Comparison of ENCODE assay signal across 9 mouse cellular contexts in genomic region chr19:12433033-12433432, GRCm38 (mm10). TPM values are rescaled to one million over a fixed set of nuclear protein-coding genes. Genes with fewer than 3 reads are reported as not detected.
DNase-seq lines count a peak whose midpoint lies in the region; ATAC-seq lines count a peak whose summit lies in the region.
"Had no signal": no experiment of that assay in that cellular context is flagged by ENCODE, and none has a peak within 500 bp of the region (broad histone marks: within the 10 kb centered on the region; RNA-seq: fewer than 3 reads in every experiment).

No protein-coding gene starts in this region.

- DNase-seq in right cerebral cortex, adult 2 months (ENCODE audit: low spot score in 2 of 2) = peak; percentile 7 to 18
- DNase-seq in right cerebral cortex, postnatal 36 days (ENCODE audit: low spot score in 2 of 2) = no peak
- DNase-seq in adipocyte (ENCODE audit: low spot score) = peak; percentile 82
- peak; percentile 50 for DNase-seq in embryonic facial prominence, embryonic 11.5 days (ENCODE audit: low spot score)
- DNase-seq in limb, embryonic 10.5 days (ENCODE audit: low spot score) = peak; percentile 31
- DNase-seq in monocyte, adult 2 months (ENCODE audit: low read depth in 1 of 2, low spot score in 2 of 2) = peak; percentile 29 to 41
- DNase-seq in frontal cortex, postnatal 10 days (ENCODE audit: low spot score in 2 of 2) = no peak

- H3K36me3 ChIP-seq in embryonic facial prominence, embryonic 11.5 days (replicated peaks; ENCODE audit: control insufficient read depth, insufficient read depth, low read depth, low read length) = no peaks in the 10 kb centered on the region
- H3K36me3 ChIP-seq in hindbrain, embryonic 12.5 days = no peaks in the 10 kb centered on the region
- H3K36me3 ChIP-seq in limb, embryonic 10.5 days = no peaks in the 10 kb centered on the region

- no peaks in the 10 kb centered on the region for H3K4me1 ChIP-seq in embryonic facial prominence, embryonic 11.5 days (ENCODE audit: control insufficient read depth, insufficient read depth, low read length)
- H3K4me1 ChIP-seq in hindbrain, embryonic 12.5 days = no peaks in the 10 kb centered on the region
- no peaks in the 10 kb centered on the region for H3K4me1 ChIP-seq in limb, embryonic 10.5 days

- H3K27ac ChIP-seq in embryonic facial prominence, embryonic 11.5 days (replicated peaks; ENCODE audit: low read depth, low read length) = no peak overlapping the region
- no peak overlapping the region for H3K27ac ChIP-seq in hindbrain, embryonic 12.5 days
- no peak overlapping the region for H3K27ac ChIP-seq in limb, embryonic 10.5 days

- H3K9ac ChIP-seq in embryonic facial prominence, embryonic 11.5 days (replicated peaks; ENCODE audit: low read length) = no peak overlapping the region
- no peak overlapping the region for H3K9ac ChIP-seq in hindbrain, embryonic 12.5 days

- H3K9me3 ChIP-seq in embryonic facial prominence, embryonic 11.5 days (replicated peaks; ENCODE audit: control insufficient read depth, low read length) = no peaks in the 10 kb centered on the region
- H3K9me3 ChIP-seq in hindbrain, embryonic 12.5 days (replicated peaks) = no peaks in the 10 kb centered on the region
- no peaks in the 10 kb centered on the region for H3K9me3 ChIP-seq in limb, embryonic 10.5 days (replicated peaks)

- whole genome bisulfite sequencing in embryonic facial prominence, embryonic 11.5 days = 11% methylated on average over 2 of the region's 2 CpGs
- WGBS in hindbrain, embryonic 12.5 days = 4% methylated on average over 2 of the region's 2 CpGs
- WGBS in limb, embryonic 10.5 days = 13% methylated on average over 2 of the region's 2 CpGs

- no peaks in the 10 kb centered on the region for H3K27me3 ChIP-seq in embryonic facial prominence, embryonic 11.5 days (ENCODE audit: control insufficient read depth, insufficient read depth, low read length)
- no peaks in the 10 kb centered on the region for H3K27me3 ChIP-seq in hindbrain, embryonic 12.5 days
- no peaks in the 10 kb centered on the region for H3K27me3 ChIP-seq in limb, embryonic 10.5 days (ENCODE audit: low read depth, poor library complexity, severe bottlenecking)

- no peak overlapping the region for H3K4me3 ChIP-seq in embryonic facial prominence, embryonic 11.5 days (ENCODE audit: low read depth, low read length)
- H3K4me3 ChIP-seq in hindbrain, embryonic 12.5 days = no peak overlapping the region
- H3K4me3 ChIP-seq in limb, embryonic 10.5 days = no peak overlapping the region
- H3K4me3 ChIP-seq: myocyte had no signal

- no peak; the same call in 1 of the 2 replicates for ATAC-seq in embryonic facial prominence, embryonic 11.5 days (replicated peaks; ENCODE audit: insufficient number of reproducible peaks, low FRiP score, low TSS enrichment, low read depth)
- ATAC-seq in hindbrain, embryonic 12.5 days (ENCODE audit: low FRiP score) = peak; percentile 67

- no peak overlapping the region for H3K4me2 ChIP-seq in embryonic facial prominence, embryonic 11.5 days (ENCODE audit: low read depth, low read length)
- H3K4me2 ChIP-seq in hindbrain, embryonic 12.5 days (replicated peaks) = no peak overlapping the region

RNA-seq across cellular contexts. Expression of gene Pfpl, which starts 5.3 kb away (rescaled TPM):
- polyA plus RNA-seq in embryonic facial prominence, embryonic 11.5 days (2014; fragmentation: Nextera tagmentation; extraction: Ambion mirVana) = not detected in 2 replicates
- not detected in 2 replicates for polyA plus RNA-seq in hindbrain, embryonic 12.5 days (2016; fragmentation: Nextera tagmentation; extraction: Ambion mirVana)
- polyA plus RNA-seq in limb, embryonic 10.5 days (2016; fragmentation: Nextera tagmentation; extraction: Ambion mirVana) = not detected in 2 replicates

RNA-seq across cellular contexts. Expression of gene Olfr1441, which starts 15.8 kb away (rescaled TPM):
- not detected in 2 replicates for polyA plus RNA-seq in embryonic facial prominence, embryonic 11.5 days (2014; fragmentation: Nextera tagmentation; extraction: Ambion mirVana)
- polyA plus RNA-seq in hindbrain, embryonic 12.5 days (2016; fragmentation: Nextera tagmentation; extraction: Ambion mirVana) = not detected in 2 replicates
- polyA plus RNA-seq in limb, embryonic 10.5 days (2016; fragmentation: Nextera tagmentation; extraction: Ambion mirVana) = not detected in 2 replicates
- polyA plus RNA-seq: myocyte had no signal

RNA-seq across cellular contexts. Expression of gene Mpeg1, which starts 27.5 kb away (rescaled TPM):
- polyA plus RNA-seq in embryonic facial prominence, embryonic 11.5 days (2014; fragmentation: Nextera tagmentation; extraction: Ambion mirVana) = 0.39 and 0.60 TPM in 2 replicates
- 0.70 and 0.75 TPM in 2 replicates for polyA plus RNA-seq in hindbrain, embryonic 12.5 days (2016; fragmentation: Nextera tagmentation; extraction: Ambion mirVana)
- polyA plus RNA-seq in limb, embryonic 10.5 days (2016; fragmentation: Nextera tagmentation; extraction: Ambion mirVana) = 0.05 and 0.08 TPM in 2 replicates

RNA-seq across cellular contexts. Expression of gene Olfr1440, which starts 46.0 kb away (rescaled TPM):
- polyA plus RNA-seq in embryonic facial prominence, embryonic 11.5 days (2014; fragmentation: Nextera tagmentation; extraction: Ambion mirVana) = not detected in 2 replicates
- not detected in 2 replicates for polyA plus RNA-seq in hindbrain, embryonic 12.5 days (2016; fragmentation: Nextera tagmentation; extraction: Ambion mirVana)
- polyA plus RNA-seq in limb, embryonic 10.5 days (2016; fragmentation: Nextera tagmentation; extraction: Ambion mirVana) = not detected in 2 replicates
- polyA plus RNA-seq: myocyte had no signal

Comparison
In these comparisons a context has a peak if more than half of its experiments do, and no peak if none do; other contexts are left out.
1. DNase-seq: peak in right cerebral cortex, adult 2 months (2 of 2), adipocyte (single experiment), embryonic facial prominence, embryonic 11.5 days (single experiment), limb, embryonic 10.5 days (single experiment) and monocyte, adult 2 months (2 of 2); none in right cerebral cortex, postnatal 36 days (0 of 2) and frontal cortex, postnatal 10 days (0 of 2).